Mouse (Mus musculus): ENCODE results near the gene Snap47. TPM values are rescaled to one million over a fixed set of nuclear protein-coding genes. Genes with fewer than 3 reads are reported as not detected.
A peak's percentile ranks its signal among the peaks of the same experiment; 100 is the strongest.

Gene Snap47
- polyA plus RNA-seq, 1 experiment from 2014 or later = 111 TPM

DNA sequence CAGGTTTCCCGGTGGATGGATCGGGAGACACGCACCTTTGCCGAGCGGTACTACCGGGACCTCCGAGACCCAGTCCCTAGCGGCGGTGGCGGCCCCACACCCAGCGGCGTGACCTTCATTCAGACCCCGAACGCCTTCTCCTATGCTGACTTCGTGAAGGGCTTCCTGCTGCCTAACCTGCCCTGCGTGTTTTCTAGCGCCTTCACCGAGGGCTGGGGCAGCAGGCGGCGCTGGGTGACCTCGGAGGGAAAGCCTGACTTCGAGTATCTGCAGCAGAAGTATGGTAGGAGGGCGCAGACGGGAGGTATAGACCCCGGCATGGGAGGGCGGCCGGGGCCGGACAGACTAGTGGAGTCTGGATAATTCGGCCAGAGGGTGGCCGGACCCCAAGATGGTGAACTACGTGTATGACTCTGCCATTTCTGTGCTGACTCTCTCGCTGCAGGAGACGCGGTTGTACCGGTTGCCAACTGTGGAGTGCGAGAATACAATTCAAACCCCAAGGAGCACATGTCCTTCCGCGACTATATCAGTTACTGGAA lies 685 bp downstream of the Snap47 start:
- DNase-seq (ENCODE audit: extremely low spot score, low spot score) = no peak
- H3K9me3 ChIP-seq = no peaks in the 10 kb centered on the region
- peak overlapping the region; percentile 91 for H3K4me3 ChIP-seq
- peaks cover 49% of the 10 kb centered on the region for H3K36me3 ChIP-seq (replicated peaks)
- peak overlapping the region; percentile 92 for H3K27ac ChIP-seq
- H3K27me3 ChIP-seq (ENCODE audit: poor library complexity, severe bottlenecking) = no peaks in the 10 kb centered on the region
- H3K4me1 ChIP-seq = peaks cover 35% of the 10 kb centered on the region
- under 1% methylated on average over 38 of the region's 38 CpGs for WGBS

GRCm38 (mm10) chr11:59449741-59450229 lies 1.2 kb downstream of the Snap47 start, which contains the start of gene Jmjd4:
Gene Jmjd4 (plus strand): TSS chr11:59450045.
- Histone ChIP-seq H3K36me3 (replicated peaks) (peaks cover 46% of the 10 kb centered on the region), H3K27ac (peak within 1 kb of the TSS; percentile 92), H3K4me3 (peak within 1 kb of the TSS; percentile 91), H3K27me3 (ENCODE audit: poor library complexity, severe bottlenecking) (no peaks in the 10 kb centered on the region), H3K9me3 (no peaks in the 10 kb centered on the region), H3K4me1 (peaks cover 35% of the 10 kb centered on the region)
- WGBS = 0% methylated on average over 40 of the region's 40 CpGs
- DNase-seq (ENCODE audit: extremely low spot score, low spot score) = peak; percentile 87

GRCm38 (mm10) chr11:59443102-59443501 lies 7.9 kb downstream of the Snap47 start:
- no peaks in the 10 kb centered on the region; the same call in 1 of the 2 replicates for H3K9me3 ChIP-seq
- DNase-seq (ENCODE audit: extremely low spot score, low spot score) = no peak
- peaks cover 4% of the 10 kb centered on the region; the same call in 1 of the 2 replicates for H3K4me1 ChIP-seq
- no peak overlapping the region for H3K27ac ChIP-seq
- H3K36me3 ChIP-seq (replicated peaks) = peaks cover 33% of the 10 kb centered on the region
- no peaks in the 10 kb centered on the region for H3K27me3 ChIP-seq (ENCODE audit: poor library complexity, severe bottlenecking)
- no peak overlapping the region for H3K4me3 ChIP-seq

- WGBS = 95% methylated on average over 12 of the region's 12 CpGs
- Histone ChIP-seq H3K4me3 (no peak overlapping the region), H3K9me3 (peaks cover 16% of the 10 kb centered on the region), H3K27me3 (ENCODE audit: poor library complexity, severe bottlenecking) (no peaks in the 10 kb centered on the region), H3K36me3 (replicated peaks) (peaks cover 57% of the 10 kb centered on the region), H3K4me1 (no peaks in the 10 kb centered on the region), H3K27ac (no peak overlapping the region)
- DNase-seq (ENCODE audit: extremely low spot score, low spot score) = no peak
These were observed 13.0 kb downstream of the Snap47 start for GRCm38 (mm10) chr11:59437954-59438353.

DNA sequence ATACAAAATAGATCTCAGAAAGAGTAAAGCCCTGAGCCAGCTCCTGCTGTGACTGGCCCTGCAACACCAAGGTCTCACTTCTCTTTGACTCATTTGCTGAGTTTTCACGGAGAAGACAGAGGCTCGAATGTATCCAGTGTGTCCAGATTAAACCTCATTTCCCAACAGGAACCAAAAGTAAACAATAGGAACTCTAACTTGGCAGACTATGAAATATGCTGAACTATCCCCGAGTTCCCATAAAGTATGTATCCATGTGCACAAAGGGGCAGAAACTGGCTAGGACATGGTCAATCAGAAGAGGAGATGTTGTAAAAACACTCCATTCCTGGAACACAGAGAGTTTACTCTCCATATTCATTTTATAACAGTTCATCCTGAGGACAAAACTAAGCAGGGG lies 18.7 kb downstream of the Snap47 start:
- DNase-seq (ENCODE audit: extremely low spot score, low spot score) = no peak
- Histone ChIP-seq H3K4me3 (no peak overlapping the region), H3K4me1 (no peaks in the 10 kb centered on the region), H3K27ac (no peak overlapping the region), H3K9me3 (peaks cover 16% of the 10 kb centered on the region), H3K27me3 (ENCODE audit: poor library complexity, severe bottlenecking) (no peaks in the 10 kb centered on the region), H3K36me3 (replicated peaks) (peaks cover 77% of the 10 kb centered on the region)
- WGBS = 86% methylated on average over 3 of the region's 3 CpGs

DNA sequence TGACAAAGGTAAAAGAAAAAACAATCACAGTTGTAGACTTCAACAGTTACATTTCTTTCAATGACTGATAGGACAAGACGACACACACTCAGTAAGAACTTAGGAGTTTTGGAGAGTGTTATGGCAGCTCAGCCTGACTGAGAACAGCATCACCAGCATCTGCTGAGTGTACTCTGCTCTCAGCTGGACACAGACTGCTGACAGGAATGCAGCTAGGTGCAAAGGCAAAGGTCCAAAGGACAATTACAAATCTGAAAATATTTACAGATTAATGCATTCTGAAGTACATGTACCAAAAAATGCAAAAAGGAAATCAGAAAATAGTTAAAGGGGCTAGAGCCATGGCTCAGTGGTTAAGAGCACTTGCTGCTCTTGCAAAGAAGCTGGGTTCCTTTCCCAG lies 21.0 kb downstream of the Snap47 start:
- Histone ChIP-seq H3K4me3 (no peak overlapping the region), H3K36me3 (replicated peaks) (peaks cover 79% of the 10 kb centered on the region), H3K9me3 (no peaks in the 10 kb centered on the region), H3K4me1 (peaks cover 4% of the 10 kb centered on the region; the same call in 1 of the 2 replicates), H3K27ac (no peak overlapping the region), H3K27me3 (ENCODE audit: poor library complexity, severe bottlenecking) (no peaks in the 10 kb centered on the region)
- no peak for DNase-seq (ENCODE audit: extremely low spot score, low spot score)
- 93% methylated on average over 1 of the region's 1 CpGs for WGBS

DNA sequence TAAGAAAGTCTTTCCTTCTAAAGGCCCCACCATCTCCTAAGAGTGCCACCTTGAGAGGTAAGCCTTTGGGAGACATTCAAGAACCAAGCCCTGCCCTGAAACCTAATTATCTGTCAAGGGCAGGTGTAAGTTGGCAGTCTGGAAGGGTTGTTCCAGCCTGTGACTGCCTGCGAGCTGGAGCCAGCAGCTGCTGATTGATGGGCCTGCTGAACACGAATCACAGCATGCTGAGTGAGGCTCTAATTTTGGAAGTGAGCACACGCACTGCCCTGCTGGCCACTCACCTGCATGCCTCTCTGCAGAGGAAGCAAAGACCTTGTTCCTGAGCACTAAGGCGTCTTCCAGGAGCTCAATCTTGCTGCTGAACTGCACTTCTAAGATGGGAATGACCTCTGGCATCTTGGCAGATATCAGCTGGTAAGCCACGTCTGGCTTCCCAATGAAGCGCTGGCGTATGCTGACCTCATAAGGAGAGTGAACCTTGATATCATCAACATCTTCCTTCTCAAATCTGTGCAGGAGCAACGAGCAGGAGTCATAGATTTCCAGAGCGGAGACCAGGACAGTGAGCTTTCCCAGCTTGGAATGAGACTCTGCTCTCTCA lies 22.8 kb downstream of the Snap47 start:
- WGBS = 93% methylated on average over 9 of the region's 9 CpGs

DNA sequence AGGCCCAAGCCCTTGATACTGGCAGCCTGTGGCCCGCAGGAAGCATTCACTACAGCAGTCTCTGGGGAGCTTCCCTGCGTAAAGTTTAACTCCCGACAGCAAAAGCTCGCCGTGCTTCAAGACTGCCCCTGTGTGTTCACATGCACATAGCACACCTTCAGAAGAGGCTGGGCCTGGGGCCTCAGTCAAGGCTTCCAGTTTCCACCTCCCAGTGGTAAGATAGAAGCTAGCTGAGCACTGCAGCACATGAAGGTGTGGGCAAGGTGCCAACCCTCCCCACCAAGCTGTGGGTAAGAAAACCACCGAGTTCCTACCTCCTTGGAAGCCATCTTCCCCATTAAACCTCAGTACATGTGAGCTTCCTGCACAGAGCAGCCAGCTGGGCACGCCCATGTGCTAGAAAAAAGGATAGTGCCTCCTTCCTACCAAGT lies 25.3 kb downstream of the Snap47 start:
- Histone ChIP-seq H3K36me3 (replicated peaks) (peaks cover 82% of the 10 kb centered on the region), H3K9me3 (no peaks in the 10 kb centered on the region), H3K27ac (no peak overlapping the region), H3K4me3 (no peak overlapping the region), H3K27me3 (ENCODE audit: poor library complexity, severe bottlenecking) (no peaks in the 10 kb centered on the region), H3K4me1 (peaks cover 9% of the 10 kb centered on the region; the same call in 1 of the 2 replicates)
- DNase-seq (ENCODE audit: extremely low spot score, low spot score) = no peak
- WGBS = 78% methylated on average over 7 of the region's 7 CpGs

More for the DNA sequence above, 22.8 kb downstream of the Snap47 start:
- Histone ChIP-seq H3K27ac (no peak overlapping the region), H3K27me3 (ENCODE audit: poor library complexity, severe bottlenecking) (no peaks in the 10 kb centered on the region), H3K36me3 (replicated peaks) (peaks cover 77% of the 10 kb centered on the region), H3K4me1 (peaks cover 9% of the 10 kb centered on the region; the same call in 1 of the 2 replicates), H3K9me3 (no peaks in the 10 kb centered on the region), H3K4me3 (no peak overlapping the region)
- no peak for DNase-seq (ENCODE audit: extremely low spot score, low spot score)

GRCm38 (mm10) chr11:59423010-59423588 lies 27.9 kb downstream of the Snap47 start:
- Histone ChIP-seq H3K27ac (no peak overlapping the region), H3K4me1 (peaks cover 13% of the 10 kb centered on the region; the same call in 1 of the 2 replicates), H3K9me3 (no peaks in the 10 kb centered on the region), H3K4me3 (no peak overlapping the region), H3K36me3 (replicated peaks) (peaks cover 93% of the 10 kb centered on the region), H3K27me3 (ENCODE audit: poor library complexity, severe bottlenecking) (no peaks in the 10 kb centered on the region)
- 77% methylated on average over 5 of the region's 5 CpGs for WGBS
- no peak for DNase-seq (ENCODE audit: extremely low spot score, low spot score)

DNA sequence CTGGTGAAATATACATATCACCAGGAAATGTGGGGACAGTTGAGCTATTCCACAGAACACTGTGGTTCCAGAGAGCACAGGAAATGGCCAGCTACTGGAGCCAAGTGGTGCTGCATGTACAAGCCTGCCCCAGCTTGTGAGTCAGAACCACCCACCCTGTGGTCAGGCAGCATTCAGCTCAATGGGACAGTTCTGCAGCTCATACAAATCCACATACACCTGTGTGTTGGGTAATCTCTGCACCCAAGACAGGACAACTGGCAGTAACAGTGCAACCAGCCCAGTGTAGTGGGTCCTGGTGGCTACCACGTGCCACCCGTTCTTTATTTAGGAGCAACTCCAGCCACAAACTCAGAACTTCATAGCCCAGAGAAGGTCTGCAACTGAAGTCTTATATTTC lies 29.0 kb downstream of the Snap47 start:
- H3K4me3 ChIP-seq = no peak overlapping the region
- no peaks in the 10 kb centered on the region for H3K27me3 ChIP-seq (ENCODE audit: poor library complexity, severe bottlenecking)
- no peaks in the 10 kb centered on the region for H3K9me3 ChIP-seq
- no peak for DNase-seq (ENCODE audit: extremely low spot score, low spot score)
- peaks cover 89% of the 10 kb centered on the region for H3K36me3 ChIP-seq (replicated peaks)
- no peak overlapping the region for H3K27ac ChIP-seq
- peaks cover 13% of the 10 kb centered on the region; the same call in 1 of the 2 replicates for H3K4me1 ChIP-seq
- 92% methylated on average over 2 of the region's 2 CpGs for WGBS

DNA sequence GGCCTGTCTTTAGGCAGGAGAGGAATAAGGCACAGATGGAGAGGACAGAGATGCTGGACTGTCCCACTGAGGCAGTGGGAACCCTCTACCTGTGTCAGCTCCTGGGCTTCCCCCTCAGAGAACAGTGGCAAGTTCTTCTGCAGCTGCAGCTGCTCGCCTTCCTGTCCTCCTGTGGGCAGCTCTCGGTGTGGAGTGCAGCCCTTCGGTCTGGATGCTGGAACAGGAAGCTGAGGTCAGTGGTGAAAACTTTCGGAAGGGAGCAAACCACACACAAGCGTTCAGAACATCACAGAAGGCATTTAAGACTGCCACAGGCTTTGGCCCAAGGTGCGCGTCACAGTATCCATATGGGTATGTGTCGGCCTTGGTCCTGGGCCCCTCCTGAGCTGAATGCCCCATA lies 29.6 kb downstream of the Snap47 start:
- DNase-seq (ENCODE audit: extremely low spot score, low spot score) = no peak
- Histone ChIP-seq H3K36me3 (replicated peaks) (peaks cover 88% of the 10 kb centered on the region), H3K4me1 (peaks cover 13% of the 10 kb centered on the region; the same call in 1 of the 2 replicates), H3K9me3 (no peaks in the 10 kb centered on the region), H3K4me3 (no peak overlapping the region), H3K27ac (no peak overlapping the region), H3K27me3 (ENCODE audit: poor library complexity, severe bottlenecking) (no peaks in the 10 kb centered on the region)
- 92% methylated on average over 8 of the region's 8 CpGs for WGBS

GRCm38 (mm10) chr11:59418708-59419107 lies 32.3 kb downstream of the Snap47 start:
- Histone ChIP-seq H3K36me3 (replicated peaks) (peaks cover 86% of the 10 kb centered on the region), H3K27me3 (ENCODE audit: poor library complexity, severe bottlenecking) (no peaks in the 10 kb centered on the region), H3K4me1 (peaks cover 9% of the 10 kb centered on the region), H3K4me3 (no peak overlapping the region), H3K27ac (no peak overlapping the region), H3K9me3 (no peaks in the 10 kb centered on the region)
- 93% methylated on average over 5 of the region's 5 CpGs for WGBS
- DNase-seq (ENCODE audit: extremely low spot score, low spot score) = no peak
